In genomic region chr14:30204526-30204925, GRCm38 (mm10) we compare ENCODE assay signal across 16 mouse cellular contexts.
"Had no signal": no experiment of that assay in that cellular context is flagged by ENCODE, and none has a peak within 500 bp of the region (broad histone marks: within the 10 kb centered on the region; RNA-seq: fewer than 3 reads in every experiment).

No protein-coding gene starts in this region.

- ATAC-seq: liver, embryonic 12.5 days had no signal

- H3K27ac ChIP-seq: limb, embryonic 15.5 days; liver, embryonic 12.5 days; midbrain, embryonic 10.5 days; neural tube, embryonic 15.5 days; stomach, embryonic 15.5 days had no signal

- DNase-seq: kidney, adult 8-10 months; kidney, postnatal 25 days; left cerebral cortex, postnatal 4 days; lung, embryonic 14.5 days; lung, postnatal 10 days; lung, postnatal 4 days; midbrain, embryonic 14.5 days; spleen, adult 18-20 months; thymus, adult 2 months; thymus, postnatal 25 days had no signal

- H3K27me3 ChIP-seq: limb, embryonic 15.5 days; liver, embryonic 12.5 days; neural tube, embryonic 15.5 days; stomach, embryonic 15.5 days had no signal

- H3K4me1 ChIP-seq: limb, embryonic 15.5 days; liver, embryonic 12.5 days; neural tube, embryonic 15.5 days; stomach, embryonic 15.5 days had no signal

- H3K4me3 ChIP-seq: limb, embryonic 15.5 days; liver, embryonic 12.5 days; midbrain, embryonic 10.5 days; myocyte; neural tube, embryonic 15.5 days; stomach, embryonic 15.5 days had no signal
